Mouse (Mus musculus): ENCODE measurements around the gene Kndc1. TPM values are rescaled to one million over a fixed set of nuclear protein-coding genes. Genes with fewer than 3 reads are reported as not detected.

Kndc1 gene
- polyA plus RNA-seq, 1 experiment from 2014 or later: 15.5 TPM

GRCm38 (mm10) chr7:139937810-139938209 lies 43.3 kb downstream of the Kndc1 start:
- Histone ChIP-seq H3K4me1 (no peaks in the 10 kb centered on the region), H3K9me3 (replicated peaks) (no peaks in the 10 kb centered on the region), H3K36me3 (peaks cover 25% of the 10 kb centered on the region), H3K27ac (replicated peaks) (no peak overlapping the region), H3K27me3 (replicated peaks) (peaks cover 31% of the 10 kb centered on the region), H3K4me2 (no peak overlapping the region), H3K4me3 (replicated peaks) (no peak overlapping the region), H3K9ac (replicated peaks) (no peak overlapping the region)
- no peak for ATAC-seq (ENCODE audit: low FRiP score)
- 79% methylated on average over 5 of the region's 5 CpGs for WGBS

- peaks cover 16% of the 10 kb centered on the region for H3K4me1 ChIP-seq
- H3K36me3 ChIP-seq: 0 out of 2 replicates have a peak, but pooled peaks cover 8% of the 10 kb centered on the region
- no peak for ATAC-seq (ENCODE audit: low FRiP score)
- no peak overlapping the region for H3K4me2 ChIP-seq
- peaks cover 59% of the 10 kb centered on the region for H3K27me3 ChIP-seq (replicated peaks)
- no peak overlapping the region for H3K27ac ChIP-seq (replicated peaks)
- 67% methylated on average over 16 of the region's 16 CpGs for WGBS
- no peaks in the 10 kb centered on the region for H3K9me3 ChIP-seq (replicated peaks)
- no peak overlapping the region for H3K9ac ChIP-seq (replicated peaks)
- no peak overlapping the region for H3K4me3 ChIP-seq (replicated peaks)
These were observed 46.1 kb downstream of the Kndc1 start for GRCm38 (mm10) chr7:139940476-139941209.

GRCm38 (mm10) chr7:139943674-139944281 lies 49.3 kb downstream of the Kndc1 start, which contains the start of gene Utf1:
TSS of gene Utf1 (plus strand) at chr7:139943789.
- 0 out of 2 replicates have a peak, but pooled peaks have one; percentile 38 for ATAC-seq (ENCODE audit: low FRiP score)
- peaks cover 89% of the 10 kb centered on the region for H3K27me3 ChIP-seq (replicated peaks)

GRCm38 (mm10) chr7:139944291-139945240 lies 50.1 kb downstream of the Kndc1 start:
- H3K4me3 ChIP-seq (replicated peaks): peak overlapping the region; percentile 33
- no peak overlapping the region for H3K27ac ChIP-seq (replicated peaks)
- peaks cover 92% of the 10 kb centered on the region for H3K27me3 ChIP-seq (replicated peaks)
- no peak overlapping the region for H3K9ac ChIP-seq (replicated peaks)
- H3K9me3 ChIP-seq (replicated peaks): no peaks in the 10 kb centered on the region
- ATAC-seq (ENCODE audit: low FRiP score): no peak
- 3% methylated on average over 68 of the region's 68 CpGs for WGBS
- peaks cover 17% of the 10 kb centered on the region for H3K4me1 ChIP-seq
- no peaks in the 10 kb centered on the region for H3K36me3 ChIP-seq
- peak overlapping the region; percentile 57 for H3K4me2 ChIP-seq

More at GRCm38 (mm10) chr7:139943674-139944281, 49.3 kb downstream of the Kndc1 start, which contains the start of gene Utf1:
- Histone ChIP-seq H3K4me2 (peak within 1 kb of the TSS; percentile 57), H3K4me3 (replicated peaks) (peak within 1 kb of the TSS; percentile 33), H3K36me3 (no peaks in the 10 kb centered on the region), H3K4me1 (peaks cover 16% of the 10 kb centered on the region), H3K9me3 (replicated peaks) (no peaks in the 10 kb centered on the region), H3K27ac (replicated peaks) (no peak within 1 kb of the TSS), H3K9ac (replicated peaks) (no peak within 1 kb of the TSS)
- WGBS: under 1% methylated on average over 56 of the region's 59 CpGs

- Histone ChIP-seq H3K27me3 (replicated peaks) (peaks cover 96% of the 10 kb centered on the region), H3K4me2 (no peak overlapping the region), H3K9ac (replicated peaks) (no peak overlapping the region), H3K27ac (replicated peaks) (no peak overlapping the region), H3K9me3 (replicated peaks) (no peaks in the 10 kb centered on the region), H3K4me1 (peaks cover 27% of the 10 kb centered on the region), H3K4me3 (replicated peaks) (no peak overlapping the region), H3K36me3 (no peaks in the 10 kb centered on the region)
- WGBS: 14% methylated on average over 5 of the region's 5 CpGs
- ATAC-seq (ENCODE audit: low FRiP score): no peak
These were observed 51.0 kb downstream of the Kndc1 start for GRCm38 (mm10) chr7:139945516-139945915.

- Histone ChIP-seq H3K9ac (replicated peaks) (no peak overlapping the region), H3K9me3 (replicated peaks) (no peaks in the 10 kb centered on the region), H3K4me1 (peaks cover 31% of the 10 kb centered on the region), H3K27ac (replicated peaks) (no peak overlapping the region), H3K27me3 (replicated peaks) (peaks cover 96% of the 10 kb centered on the region), H3K4me2 (no peak overlapping the region), H3K36me3 (no peaks in the 10 kb centered on the region), H3K4me3 (replicated peaks) (no peak overlapping the region)
- 21% methylated on average over 5 of the region's 5 CpGs for WGBS
- ATAC-seq (ENCODE audit: low FRiP score): no peak
These were observed 51.5 kb downstream of the Kndc1 start for GRCm38 (mm10) chr7:139946032-139946431.

GRCm38 (mm10) chr7:139949893-139950282 lies 55.4 kb downstream of the Kndc1 start:
- peak overlapping the region; percentile 44 for H3K4me3 ChIP-seq (replicated peaks)
- H3K27ac ChIP-seq (replicated peaks): no peak overlapping the region
- H3K36me3 ChIP-seq: no peaks in the 10 kb centered on the region
- peak overlapping the region; percentile 84 for H3K4me2 ChIP-seq
- ATAC-seq (ENCODE audit: low FRiP score): peak; percentile 73
- WGBS: under 1% methylated on average over 15 of the region's 15 CpGs
- peak overlapping the region; percentile 45 for H3K9ac ChIP-seq (replicated peaks)
- no peaks in the 10 kb centered on the region for H3K9me3 ChIP-seq (replicated peaks)
- H3K27me3 ChIP-seq (replicated peaks): peaks cover 77% of the 10 kb centered on the region
- H3K4me1 ChIP-seq: peaks cover 19% of the 10 kb centered on the region

GRCm38 (mm10) chr7:139950283-139950971 lies 55.9 kb downstream of the Kndc1 start:
- WGBS: 1% methylated on average over 33 of the region's 33 CpGs
- peak; percentile 59; the same call in 1 of the 2 replicates for ATAC-seq (ENCODE audit: low FRiP score)

GRCm38 (mm10) chr7:139951079-139951478 lies 56.6 kb downstream of the Kndc1 start:
- Histone ChIP-seq H3K27ac (replicated peaks) (no peak overlapping the region), H3K4me1 (peaks cover 17% of the 10 kb centered on the region), H3K9ac (replicated peaks) (0 out of 2 replicates have a peak overlapping the region, but pooled peaks have one; percentile 45), H3K9me3 (replicated peaks) (no peaks in the 10 kb centered on the region), H3K36me3 (no peaks in the 10 kb centered on the region), H3K4me3 (replicated peaks) (peak overlapping the region; percentile 44), H3K27me3 (replicated peaks) (peaks cover 65% of the 10 kb centered on the region), H3K4me2 (peak overlapping the region; percentile 84)
- no peak for ATAC-seq (ENCODE audit: low FRiP score)
- 7% methylated on average over 16 of the region's 16 CpGs for WGBS

More at GRCm38 (mm10) chr7:139950283-139950971, 55.9 kb downstream of the Kndc1 start:
- H3K4me3 ChIP-seq (replicated peaks): peak overlapping the region; percentile 44
- H3K4me1 ChIP-seq: peaks cover 17% of the 10 kb centered on the region
- no peak overlapping the region for H3K27ac ChIP-seq (replicated peaks)
- peak overlapping the region; percentile 45 for H3K9ac ChIP-seq (replicated peaks)
- H3K4me2 ChIP-seq: peak overlapping the region; percentile 84
- H3K36me3 ChIP-seq: no peaks in the 10 kb centered on the region
- no peaks in the 10 kb centered on the region for H3K9me3 ChIP-seq (replicated peaks)
- peaks cover 72% of the 10 kb centered on the region for H3K27me3 ChIP-seq (replicated peaks)

- H3K9ac ChIP-seq (replicated peaks): no peak overlapping the region
- WGBS: 58% methylated on average over 6 of the region's 6 CpGs
- ATAC-seq (ENCODE audit: low FRiP score): no peak
- H3K9me3 ChIP-seq (replicated peaks): no peaks in the 10 kb centered on the region
- no peaks in the 10 kb centered on the region for H3K36me3 ChIP-seq
- H3K27me3 ChIP-seq (replicated peaks): peaks cover 56% of the 10 kb centered on the region
- H3K4me2 ChIP-seq: no peak overlapping the region
- H3K27ac ChIP-seq (replicated peaks): no peak overlapping the region
- peaks cover 17% of the 10 kb centered on the region for H3K4me1 ChIP-seq
- no peak overlapping the region for H3K4me3 ChIP-seq (replicated peaks)
These were observed 57.6 kb downstream of the Kndc1 start for GRCm38 (mm10) chr7:139951991-139952633.
